Mouse (Mus musculus): Measurements from ENCODE around the gene Tmed8.
"Not testable (repeated sequence)": the region's sequence is repeated elsewhere in the genome, so short reads cannot be mapped to it uniquely, and the experiment has no call there.

The Tmed8 gene

GRCm38 (mm10) chr12:87199973-87200586 is at the start of gene Tmed8:
Gene Tmed8 (minus strand): TSS chr12:87200454.
- DNase-seq: peak; percentile 75 to 77

- DNase-seq: no peak
Observed at GRCm38 (mm10) chr12:87238632-87239031, 38.4 kb upstream of the Tmed8 start, which contains the start of gene Noxred1. Gene Noxred1 (minus strand): TSS chr12:87238732.

- DNase-seq: no peak
Observed at GRCm38 (mm10) chr12:87236882-87237483, 36.7 kb upstream of the Tmed8 start.

- no peak for DNase-seq
Observed at GRCm38 (mm10) chr12:87230379-87230895, 30.2 kb upstream of the Tmed8 start.

GRCm38 (mm10) chr12:87229633-87230032 is 29.4 kb upstream of the Tmed8 start:
- DNase-seq: no peak

- no peak for DNase-seq
Observed at GRCm38 (mm10) chr12:87226801-87227200, 26.5 kb upstream of the Tmed8 start.

GRCm38 (mm10) chr12:87224950-87225349 is 24.7 kb upstream of the Tmed8 start:
- no peak for DNase-seq

GRCm38 (mm10) chr12:87219362-87219761 is 19.1 kb upstream of the Tmed8 start:
- no peak for DNase-seq

- no peak for DNase-seq
Observed at GRCm38 (mm10) chr12:87217596-87217995, 17.3 kb upstream of the Tmed8 start.

GRCm38 (mm10) chr12:87216053-87216452 is 15.8 kb upstream of the Tmed8 start:
- no peak for DNase-seq

GRCm38 (mm10) chr12:87212844-87213606 is 12.8 kb upstream of the Tmed8 start:
- DNase-seq: no peak

GRCm38 (mm10) chr12:87205789-87206188 is 5.5 kb upstream of the Tmed8 start:
- not testable (repeated sequence) for DNase-seq

- DNase-seq: no peak
Observed at GRCm38 (mm10) chr12:87201694-87202093, 1.4 kb upstream of the Tmed8 start.

- DNase-seq: peak; percentile 49 to 55
Observed at GRCm38 (mm10) chr12:87199206-87199972, 865 bp downstream of the Tmed8 start, which contains the start of gene Samd15. Gene Samd15 (plus strand): TSS chr12:87199723.

- DNase-seq: no peak
Observed at GRCm38 (mm10) chr12:87198792-87199191, 1.5 kb downstream of the Tmed8 start.

- no peak for DNase-seq
Observed at GRCm38 (mm10) chr12:87196310-87196709, 3.9 kb downstream of the Tmed8 start.

GRCm38 (mm10) chr12:87195069-87195468 is 5.2 kb downstream of the Tmed8 start:
- no peak for DNase-seq

GRCm38 (mm10) chr12:87193008-87193407 is 7.2 kb downstream of the Tmed8 start:
- no peak for DNase-seq

- DNase-seq: no peak
Observed at GRCm38 (mm10) chr12:87177631-87178030, 22.6 kb downstream of the Tmed8 start.

GRCm38 (mm10) chr12:87175194-87175946 is 24.9 kb downstream of the Tmed8 start:
- DNase-seq: no peak

GRCm38 (mm10) chr12:87160815-87161214 is 39.4 kb downstream of the Tmed8 start:
- no peak for DNase-seq

- DNase-seq: no peak
Observed at GRCm38 (mm10) chr12:87160310-87160709, 39.9 kb downstream of the Tmed8 start.

Measured in thymus, adult 18-20 months (tissue).